Mouse (Mus musculus) neural tube, embryonic 10.5 days (tissue): ENCODE data around the gene Zfp958.
"Not testable (repeated sequence)": the region's sequence is repeated elsewhere in the genome, so short reads cannot be mapped to it uniquely, and the experiment has no call there.

Source experiments
- DNase-seq: peaks from one replicate; pipeline ENCODE4 v3.0.0-alpha.2; 2017; ENCODE audit warnings: low spot score; ENCODE audit errors: extremely low spot score

Zfp958 gene

GRCm38 (mm10) chr8:4612932-4613853 lies at the start of gene Zfp958:
TSS of gene Zfp958 (plus strand) at chr8:4613167.
- DNase-seq = peak; percentile 83

GRCm38 (mm10) chr8:4581986-4582385 lies 31.0 kb upstream of the Zfp958 start:
- no peak for DNase-seq

GRCm38 (mm10) chr8:4582754-4583178 lies 30.2 kb upstream of the Zfp958 start:
- DNase-seq = no peak

GRCm38 (mm10) chr8:4584660-4585059 lies 28.3 kb upstream of the Zfp958 start:
- DNase-seq = no peak

GRCm38 (mm10) chr8:4586356-4586755 lies 26.6 kb upstream of the Zfp958 start:
- DNase-seq = no peak

GRCm38 (mm10) chr8:4588165-4589000 lies 24.6 kb upstream of the Zfp958 start:
- DNase-seq = peak; percentile 55

GRCm38 (mm10) chr8:4608896-4609295 lies 4.1 kb upstream of the Zfp958 start:
- no peak for DNase-seq

GRCm38 (mm10) chr8:4611626-4612175 lies 1.3 kb upstream of the Zfp958 start:
- not testable (repeated sequence) for DNase-seq

GRCm38 (mm10) chr8:4627349-4627748 lies 14.4 kb downstream of the Zfp958 start:
- DNase-seq = no peak

GRCm38 (mm10) chr8:4637071-4637470 lies 24.1 kb downstream of the Zfp958 start:
- no peak for DNase-seq

GRCm38 (mm10) chr8:4642974-4643373 lies 30.0 kb downstream of the Zfp958 start:
- DNase-seq = not testable (repeated sequence)

GRCm38 (mm10) chr8:4656536-4656935 lies 43.6 kb downstream of the Zfp958 start:
- DNase-seq = no peak

- DNase-seq = no peak
These were observed 62.4 kb downstream of the Zfp958 start for GRCm38 (mm10) chr8:4675191-4676003.

- DNase-seq = no peak
These were observed 63.6 kb downstream of the Zfp958 start for GRCm38 (mm10) chr8:4676586-4676985.

- peak; percentile 97 for DNase-seq
These were observed 64.6 kb downstream of the Zfp958 start for GRCm38 (mm10) chr8:4677265-4678217.

- DNase-seq = peak; percentile 93
These were observed 65.4 kb downstream of the Zfp958 start for GRCm38 (mm10) chr8:4678218-4678907.

GRCm38 (mm10) chr8:4678908-4679545 lies 66.1 kb downstream of the Zfp958 start:
- DNase-seq = no peak

- DNase-seq = no peak
These were observed 66.8 kb downstream of the Zfp958 start for GRCm38 (mm10) chr8:4679796-4680195.
